Mouse (Mus musculus): ENCODE measurements around the gene Ehmt2. TPM values are rescaled to one million over a fixed set of nuclear protein-coding genes. Genes with fewer than 3 reads are reported as not detected.
A peak's percentile ranks its signal among the peaks of the same experiment; 100 is the strongest.
"Not testable (repeated sequence)": the region's sequence is repeated elsewhere in the genome, so short reads cannot be mapped to it uniquely, and the experiment has no call there.

The Ehmt2 gene
- polyA plus RNA-seq, 1 experiment from 2014 or later: 70.1 TPM

- Histone ChIP-seq H3K27ac (ENCODE audit: low read depth, low read length) (no peak overlapping the region), H3K9me3 (ENCODE audit: control insufficient read depth, low read length) (no peaks in the 10 kb centered on the region), H3K27me3 (ENCODE audit: control insufficient read depth, insufficient read depth, low read length) (no peaks in the 10 kb centered on the region), H3K9ac (ENCODE audit: low read depth, low read length) (peak overlapping the region; percentile 84), H3K4me3 (ENCODE audit: low read depth, low read length) (peak overlapping the region; percentile 71), H3K4me1 (replicated peaks; ENCODE audit: control insufficient read depth, insufficient read depth, low read length) (peaks cover 10% of the 10 kb centered on the region), H3K36me3 (ENCODE audit: control insufficient read depth, insufficient read depth, low read length) (peaks cover 6% of the 10 kb centered on the region), H3K4me2 (replicated peaks; ENCODE audit: low read depth, low read length) (peak overlapping the region; percentile 91)
- DNase-seq (ENCODE audit: low spot score) (no peak), ATAC-seq (ENCODE audit: low FRiP score) (no peak)
- WGBS: 94% methylated on average over 15 of the region's 15 CpGs
Observed at GRCm38 (mm10) chr17:34895724-34896123, 2.5 kb upstream of the Ehmt2 start.

DNA sequence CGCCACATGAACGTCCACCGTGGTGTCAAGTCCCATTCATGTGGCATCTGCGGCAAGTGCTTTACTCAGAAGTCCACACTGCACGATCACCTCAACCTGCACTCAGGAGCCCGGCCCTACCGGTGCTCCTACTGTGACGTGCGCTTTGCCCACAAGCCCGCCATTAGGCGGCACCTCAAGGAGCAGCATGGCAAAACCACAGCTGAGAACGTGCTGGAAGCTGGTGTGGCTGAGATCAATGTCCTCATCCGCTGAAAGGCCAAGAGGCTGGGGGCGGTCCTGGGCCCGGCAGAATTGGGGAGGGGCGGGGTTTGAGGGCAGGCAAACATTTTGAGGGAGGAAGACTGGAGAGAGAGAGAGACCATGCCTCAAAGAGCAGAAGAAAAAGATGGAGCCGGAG, 1.9 kb upstream of the Ehmt2 start:
- Histone ChIP-seq H3K4me3 (ENCODE audit: low read depth, low read length) (0 out of 2 replicates have a peak overlapping the region, but pooled peaks have one; percentile 71), H3K27me3 (ENCODE audit: control insufficient read depth, insufficient read depth, low read length) (no peaks in the 10 kb centered on the region), H3K4me1 (replicated peaks; ENCODE audit: control insufficient read depth, insufficient read depth, low read length) (peaks cover 10% of the 10 kb centered on the region), H3K9me3 (ENCODE audit: control insufficient read depth, low read length) (no peaks in the 10 kb centered on the region), H3K4me2 (replicated peaks; ENCODE audit: low read depth, low read length) (peak overlapping the region; percentile 11; the same call in 1 of the 2 replicates), H3K9ac (ENCODE audit: low read depth, low read length) (no peak overlapping the region), H3K36me3 (ENCODE audit: control insufficient read depth, insufficient read depth, low read length) (peaks cover 8% of the 10 kb centered on the region), H3K27ac (ENCODE audit: low read depth, low read length) (no peak overlapping the region)
- no peak for DNase-seq (ENCODE audit: low spot score)
- ATAC-seq (ENCODE audit: low FRiP score): no peak
- WGBS: 88% methylated on average over 16 of the region's 17 CpGs

DNA sequence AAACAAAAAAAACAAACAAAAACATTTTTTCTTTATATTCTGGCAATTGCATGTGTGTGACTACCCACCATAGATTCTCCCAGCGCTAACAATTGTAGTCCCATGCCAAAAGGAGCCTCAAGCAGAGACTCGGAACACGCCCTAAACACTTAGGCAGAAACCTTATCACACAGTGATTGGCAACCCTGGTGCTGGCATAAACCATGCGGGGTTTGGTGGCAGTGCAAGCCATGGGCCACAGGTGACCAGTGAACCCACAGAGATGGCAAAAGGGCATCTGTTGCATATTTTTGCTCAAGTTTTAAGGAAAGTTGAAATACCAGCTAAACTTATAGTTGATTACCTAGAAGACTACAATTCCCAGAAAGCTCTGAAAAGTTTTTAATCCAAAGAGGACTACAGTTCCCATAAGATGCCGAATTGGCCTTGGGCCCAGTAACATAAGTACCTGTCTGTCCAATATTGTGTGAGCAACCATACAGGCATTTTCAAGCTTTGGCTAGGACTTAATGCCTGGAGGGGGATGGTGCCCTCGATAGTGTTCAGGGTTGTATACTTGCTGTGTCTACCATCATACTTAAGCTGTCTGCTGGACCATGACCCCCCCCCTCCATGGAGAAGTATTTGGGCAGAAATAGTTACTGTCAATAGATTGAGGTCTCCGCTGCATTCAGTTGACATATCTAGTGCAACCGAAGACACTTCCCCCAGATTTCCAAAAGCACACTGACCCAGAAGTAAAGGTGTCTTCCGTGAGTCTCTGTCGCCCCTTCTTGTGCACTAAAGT, 703 bp upstream of the Ehmt2 start:
- no peak for ATAC-seq (ENCODE audit: low FRiP score)
- peaks cover 9% of the 10 kb centered on the region for H3K36me3 ChIP-seq (ENCODE audit: control insufficient read depth, insufficient read depth, low read length)
- no peaks in the 10 kb centered on the region for H3K27me3 ChIP-seq (ENCODE audit: control insufficient read depth, insufficient read depth, low read length)
- WGBS: 22% methylated on average over 10 of the region's 10 CpGs
- H3K9me3 ChIP-seq (ENCODE audit: control insufficient read depth, low read length): no peaks in the 10 kb centered on the region
- peak overlapping the region; percentile 93 for H3K4me2 ChIP-seq (replicated peaks; ENCODE audit: low read depth, low read length)
- peak overlapping the region; percentile 78 for H3K4me3 ChIP-seq (ENCODE audit: low read depth, low read length)
- H3K27ac ChIP-seq (ENCODE audit: low read depth, low read length): peak overlapping the region; percentile 97
- DNase-seq (ENCODE audit: low spot score): no peak
- H3K9ac ChIP-seq (ENCODE audit: low read depth, low read length): peak overlapping the region; percentile 89
- peaks cover 10% of the 10 kb centered on the region for H3K4me1 ChIP-seq (replicated peaks; ENCODE audit: control insufficient read depth, insufficient read depth, low read length)

GRCm38 (mm10) chr17:34898706-34899052, 410 bp downstream of the Ehmt2 start:
- Histone ChIP-seq H3K9ac (ENCODE audit: low read depth, low read length) (peak overlapping the region; percentile 89), H3K9me3 (ENCODE audit: control insufficient read depth, low read length) (no peaks in the 10 kb centered on the region), H3K4me3 (ENCODE audit: low read depth, low read length) (peak overlapping the region; percentile 78), H3K27me3 (ENCODE audit: control insufficient read depth, insufficient read depth, low read length) (no peaks in the 10 kb centered on the region), H3K4me1 (replicated peaks; ENCODE audit: control insufficient read depth, insufficient read depth, low read length) (peaks cover 10% of the 10 kb centered on the region), H3K4me2 (replicated peaks; ENCODE audit: low read depth, low read length) (peak overlapping the region; percentile 93), H3K27ac (ENCODE audit: low read depth, low read length) (peak overlapping the region; percentile 97), H3K36me3 (ENCODE audit: control insufficient read depth, insufficient read depth, low read length) (peaks cover 9% of the 10 kb centered on the region)
- WGBS: 2% methylated on average over 10 of the region's 47 CpGs
- ATAC-seq (ENCODE audit: low FRiP score): peak; percentile 15
- DNase-seq (ENCODE audit: low spot score): peak; percentile 75

GRCm38 (mm10) chr17:34899053-34899889, 1.0 kb downstream of the Ehmt2 start:
- Histone ChIP-seq H3K4me2 (replicated peaks; ENCODE audit: low read depth, low read length) (peak overlapping the region; percentile 93), H3K36me3 (ENCODE audit: control insufficient read depth, insufficient read depth, low read length) (peaks cover 9% of the 10 kb centered on the region), H3K4me1 (replicated peaks; ENCODE audit: control insufficient read depth, insufficient read depth, low read length) (peaks cover 10% of the 10 kb centered on the region), H3K9ac (ENCODE audit: low read depth, low read length) (peak overlapping the region; percentile 89), H3K4me3 (ENCODE audit: low read depth, low read length) (peak overlapping the region; percentile 78), H3K27ac (ENCODE audit: low read depth, low read length) (peak overlapping the region; percentile 97), H3K27me3 (ENCODE audit: control insufficient read depth, insufficient read depth, low read length) (no peaks in the 10 kb centered on the region), H3K9me3 (ENCODE audit: control insufficient read depth, low read length) (no peaks in the 10 kb centered on the region)
- DNase-seq (ENCODE audit: low spot score) (peak; percentile 56), ATAC-seq (ENCODE audit: low FRiP score) (peak; percentile 11)
- 1% methylated on average over 42 of the region's 45 CpGs for WGBS

GRCm38 (mm10) chr17:34899890-34900243, 1.6 kb downstream of the Ehmt2 start:
- H3K27ac ChIP-seq (ENCODE audit: low read depth, low read length): no peak overlapping the region
- ATAC-seq (ENCODE audit: low FRiP score) (no peak), DNase-seq (ENCODE audit: low spot score) (no peak)
- no peaks in the 10 kb centered on the region for H3K9me3 ChIP-seq (ENCODE audit: control insufficient read depth, low read length)
- peak overlapping the region; percentile 89 for H3K9ac ChIP-seq (ENCODE audit: low read depth, low read length)
- no peaks in the 10 kb centered on the region for H3K27me3 ChIP-seq (ENCODE audit: control insufficient read depth, insufficient read depth, low read length)
- peaks cover 10% of the 10 kb centered on the region for H3K4me1 ChIP-seq (replicated peaks; ENCODE audit: control insufficient read depth, insufficient read depth, low read length)
- H3K4me3 ChIP-seq (ENCODE audit: low read depth, low read length): peak overlapping the region; percentile 78
- WGBS: 7% methylated on average over 5 of the region's 5 CpGs
- peak overlapping the region; percentile 93 for H3K4me2 ChIP-seq (replicated peaks; ENCODE audit: low read depth, low read length)
- H3K36me3 ChIP-seq (ENCODE audit: control insufficient read depth, insufficient read depth, low read length): peaks cover 12% of the 10 kb centered on the region

DNA sequence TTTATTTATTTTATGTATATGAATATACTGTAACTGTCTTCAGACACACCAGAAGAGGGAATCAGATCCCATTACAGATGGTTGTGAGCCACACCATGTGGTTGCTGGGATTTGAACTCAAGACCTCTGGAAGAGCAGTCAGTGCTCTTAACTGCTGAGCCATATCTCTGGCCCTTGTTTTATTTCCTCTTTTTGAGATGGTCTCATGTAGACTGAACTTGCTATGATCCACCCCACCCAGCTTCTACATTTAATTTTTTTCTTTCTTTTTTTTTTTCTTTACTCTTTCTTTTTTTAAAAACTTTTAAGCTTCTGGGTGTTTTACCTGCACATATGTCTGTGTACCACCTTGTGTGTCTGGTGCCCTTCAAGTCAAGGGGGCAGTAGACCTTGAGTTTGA, 2.6 kb downstream of the Ehmt2 start:
- peaks cover 18% of the 10 kb centered on the region for H3K36me3 ChIP-seq (ENCODE audit: control insufficient read depth, insufficient read depth, low read length)

DNA sequence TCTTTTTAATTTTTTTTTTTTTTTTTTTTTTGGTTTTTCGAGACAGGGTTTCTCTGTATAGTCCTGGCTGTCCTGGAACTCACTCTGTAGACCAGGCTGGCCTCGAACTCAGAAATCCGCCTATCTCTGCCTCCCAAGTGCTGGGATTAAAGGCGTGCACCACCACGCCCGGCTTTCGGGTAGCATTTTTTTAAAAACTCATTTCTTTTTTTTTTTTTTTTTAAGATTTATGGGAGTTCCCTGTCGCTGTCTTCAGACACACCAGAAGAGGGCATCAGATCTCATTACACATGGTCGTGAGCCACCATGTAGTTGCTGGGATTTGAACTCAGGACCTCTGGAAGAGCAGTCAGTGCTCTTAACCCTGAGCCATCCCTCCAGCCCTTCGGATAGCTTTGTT, 3.7 kb downstream of the Ehmt2 start:
- H3K9ac ChIP-seq (ENCODE audit: low read depth, low read length); H3K4me1 ChIP-seq (replicated peaks; ENCODE audit: control insufficient read depth, insufficient read depth, low read length); ATAC-seq (ENCODE audit: low FRiP score); H3K27ac ChIP-seq (ENCODE audit: low read depth, low read length); H3K4me3 ChIP-seq (ENCODE audit: low read depth, low read length); H3K4me2 ChIP-seq (replicated peaks; ENCODE audit: low read depth, low read length); H3K27me3 ChIP-seq (ENCODE audit: control insufficient read depth, insufficient read depth, low read length); DNase-seq (ENCODE audit: low spot score); H3K9me3 ChIP-seq (ENCODE audit: control insufficient read depth, low read length): not testable (repeated sequence)
- 87% methylated on average over 8 of the region's 10 CpGs for WGBS
- peaks cover 22% of the 10 kb centered on the region for H3K36me3 ChIP-seq (ENCODE audit: control insufficient read depth, insufficient read depth, low read length)

More for the DNA sequence above, 2.6 kb downstream of the Ehmt2 start:
- not testable (repeated sequence) for H3K27ac ChIP-seq (ENCODE audit: low read depth, low read length); H3K27me3 ChIP-seq (ENCODE audit: control insufficient read depth, insufficient read depth, low read length); H3K4me1 ChIP-seq (replicated peaks; ENCODE audit: control insufficient read depth, insufficient read depth, low read length); H3K9ac ChIP-seq (ENCODE audit: low read depth, low read length); H3K4me3 ChIP-seq (ENCODE audit: low read depth, low read length); H3K4me2 ChIP-seq (replicated peaks; ENCODE audit: low read depth, low read length); DNase-seq (ENCODE audit: low spot score); ATAC-seq (ENCODE audit: low FRiP score); H3K9me3 ChIP-seq (ENCODE audit: control insufficient read depth, low read length)

All from hindbrain, embryonic 11.5 days (tissue).